Mouse (Mus musculus): ENCODE results near the gene App. TPM values are rescaled to one million over a fixed set of nuclear protein-coding genes. Genes with fewer than 3 reads are reported as not detected.

Gene App
- total and polyA plus RNA-seq, 3 experiments, result 90.6 to 142 (median 141) TPM

GRCm38 (mm10) chr16:85115837-85116236 is 57.7 kb downstream of the App start:
- intact Hi-C loops (cut with DNase I), result no loop called here
- peaks cover 23% of the 10 kb centered on the region for H3K36me3 ChIP-seq (ENCODE audit: control insufficient read depth, insufficient read depth, low read length)
- H3K27me3 ChIP-seq (ENCODE audit: control insufficient read depth, insufficient read depth, low read length), result no peaks in the 10 kb centered on the region
- no peak for DNase-seq
- peaks cover 15% of the 10 kb centered on the region for H3K4me1 ChIP-seq (ENCODE audit: control insufficient read depth, insufficient read depth, low read length)
- no peak overlapping the region for H3K9ac ChIP-seq (ENCODE audit: low read depth, low read length)
- TF ChIP-seq POLR2A (IDR thresholded peaks at IDR 0.05; ENCODE audit: insufficient read depth, low read depth, low read length), result no peak
- no peak for TF ChIP-seq EP300 (IDR thresholded peaks at IDR 0.05; ENCODE audit: insufficient read depth, low read depth, low read length)
- TF ChIP-seq CTCF (IDR thresholded peaks at IDR 0.05), result no peak
- peaks cover 7% of the 10 kb centered on the region for H3K79me2 ChIP-seq (replicated peaks; ENCODE audit: control insufficient read depth, insufficient read depth, low read length)
- WGBS, result 72% methylated on average over 5 of the region's 5 CpGs
- H3K27ac ChIP-seq, result no peak overlapping the region
- no peak overlapping the region for H3K4me3 ChIP-seq

DNA sequence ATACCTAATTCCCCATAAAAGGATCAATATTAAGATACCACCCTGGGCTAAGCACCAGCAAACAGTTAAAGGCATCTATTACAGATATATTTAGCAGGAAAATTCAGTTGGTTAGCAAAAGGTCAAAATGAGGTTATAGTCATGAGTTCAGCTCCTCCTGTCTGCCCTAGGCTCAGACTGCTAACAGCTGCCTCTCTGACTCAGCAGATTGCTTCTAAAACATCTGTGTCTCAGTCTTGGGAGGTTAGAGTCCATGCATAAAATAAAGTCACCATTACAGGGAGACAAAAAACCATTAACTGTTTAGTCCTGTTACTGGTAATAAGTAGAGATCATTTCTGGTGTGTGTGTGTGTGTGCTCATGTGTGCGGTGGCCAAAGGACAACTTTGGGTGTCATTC is 58.8 kb downstream of the App start:
- TF ChIP-seq POLR2A (IDR thresholded peaks at IDR 0.05; ENCODE audit: insufficient read depth, low read depth, low read length), result no peak
- no peak for TF ChIP-seq CTCF (IDR thresholded peaks at IDR 0.05)
- TF ChIP-seq EP300 (IDR thresholded peaks at IDR 0.05; ENCODE audit: insufficient read depth, low read depth, low read length), result no peak
- Histone ChIP-seq H3K4me3 (no peak overlapping the region), H3K36me3 (ENCODE audit: control insufficient read depth, insufficient read depth, low read length) (peaks cover 22% of the 10 kb centered on the region), H3K27ac (no peak overlapping the region), H3K27me3 (ENCODE audit: control insufficient read depth, insufficient read depth, low read length) (no peaks in the 10 kb centered on the region), H3K4me1 (ENCODE audit: control insufficient read depth, insufficient read depth, low read length) (peaks cover 15% of the 10 kb centered on the region), H3K79me2 (replicated peaks; ENCODE audit: control insufficient read depth, insufficient read depth, low read length) (peaks cover 7% of the 10 kb centered on the region), H3K9ac (ENCODE audit: low read depth, low read length) (no peak overlapping the region)
- DNase-seq, result no peak
- intact Hi-C loops (cut with DNase I), result no loop called here
- 100% methylated on average over 1 of the region's 1 CpGs for WGBS

DNA sequence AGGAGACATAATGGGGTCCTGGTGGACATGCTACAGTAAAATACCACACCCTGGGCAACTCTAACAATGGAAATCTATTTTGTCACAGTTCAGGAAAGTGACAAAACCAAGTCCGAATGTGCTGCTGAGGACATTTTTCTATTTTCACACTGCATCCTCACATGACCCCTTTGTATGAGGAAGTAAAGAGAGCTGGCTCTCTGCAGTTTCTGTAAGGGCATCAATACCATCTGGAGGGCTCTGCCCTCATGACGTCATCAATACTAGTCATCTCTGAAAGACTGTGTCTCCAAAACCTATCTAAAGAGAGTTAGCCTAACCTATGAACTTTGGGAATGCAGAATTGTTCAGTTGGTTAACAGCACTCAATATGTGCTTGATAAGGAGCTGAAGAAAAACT is 59.6 kb downstream of the App start:
- H3K9ac ChIP-seq (ENCODE audit: low read depth, low read length), result no peak overlapping the region
- H3K36me3 ChIP-seq (ENCODE audit: control insufficient read depth, insufficient read depth, low read length), result peaks cover 17% of the 10 kb centered on the region
- peaks cover 7% of the 10 kb centered on the region for H3K79me2 ChIP-seq (replicated peaks; ENCODE audit: control insufficient read depth, insufficient read depth, low read length)
- H3K4me3 ChIP-seq, result no peak overlapping the region
- no peak for DNase-seq
- whole genome bisulfite sequencing, result 51% methylated on average over 2 of the region's 2 CpGs
- no peaks in the 10 kb centered on the region for H3K27me3 ChIP-seq (ENCODE audit: control insufficient read depth, insufficient read depth, low read length)
- TF ChIP-seq CTCF (IDR thresholded peaks at IDR 0.05), result no peak
- TF ChIP-seq EP300 (IDR thresholded peaks at IDR 0.05; ENCODE audit: insufficient read depth, low read depth, low read length), result no peak
- no peak for TF ChIP-seq POLR2A (IDR thresholded peaks at IDR 0.05; ENCODE audit: insufficient read depth, low read depth, low read length)
- intact Hi-C loops (cut with DNase I), result no loop called here
- H3K27ac ChIP-seq, result no peak overlapping the region
- peaks cover 15% of the 10 kb centered on the region for H3K4me1 ChIP-seq (ENCODE audit: control insufficient read depth, insufficient read depth, low read length)

GRCm38 (mm10) chr16:85112254-85112653 is 61.3 kb downstream of the App start:
- no peak for DNase-seq
- Histone ChIP-seq H3K4me1 (ENCODE audit: control insufficient read depth, insufficient read depth, low read length) (peaks cover 12% of the 10 kb centered on the region), H3K79me2 (replicated peaks; ENCODE audit: control insufficient read depth, insufficient read depth, low read length) (peaks cover 7% of the 10 kb centered on the region), H3K4me3 (no peak overlapping the region), H3K27ac (no peak overlapping the region), H3K27me3 (ENCODE audit: control insufficient read depth, insufficient read depth, low read length) (no peaks in the 10 kb centered on the region), H3K9ac (ENCODE audit: low read depth, low read length) (no peak overlapping the region), H3K36me3 (ENCODE audit: control insufficient read depth, insufficient read depth, low read length) (peaks cover 17% of the 10 kb centered on the region)
- 44% methylated on average over 2 of the region's 2 CpGs for WGBS
- TF ChIP-seq CTCF (IDR thresholded peaks at IDR 0.05) (no peak), POLR2A (IDR thresholded peaks at IDR 0.05; ENCODE audit: insufficient read depth, low read depth, low read length) (no peak), EP300 (IDR thresholded peaks at IDR 0.05; ENCODE audit: insufficient read depth, low read depth, low read length) (no peak)
- intact Hi-C loops (cut with DNase I), result no loop called here

- H3K36me3 ChIP-seq (ENCODE audit: control insufficient read depth, insufficient read depth, low read length), result peaks cover 16% of the 10 kb centered on the region
These were observed 63.1 kb downstream of the App start for GRCm38 (mm10) chr16:85110428-85110827.

DNA sequence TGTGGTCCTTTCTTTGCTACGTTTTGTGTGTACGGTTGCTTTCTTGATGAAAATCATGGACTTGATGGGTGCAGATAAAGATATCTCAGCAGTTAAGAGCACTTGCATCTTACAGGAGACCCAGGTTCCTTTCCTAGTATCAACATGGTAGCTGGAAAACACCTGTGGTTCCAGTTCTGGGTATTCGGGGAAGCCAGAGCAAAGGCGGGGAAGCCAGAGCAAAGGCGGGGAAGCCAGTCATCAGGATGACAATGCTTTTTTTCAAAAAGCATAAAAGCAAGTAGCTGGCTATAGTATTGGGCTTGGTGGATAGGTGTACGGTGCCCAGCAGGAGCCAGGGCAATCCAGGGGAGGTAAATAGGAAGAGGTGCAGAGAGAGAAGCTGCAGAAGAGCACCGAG is 65.1 kb downstream of the App start:
- no peak overlapping the region for H3K9ac ChIP-seq (ENCODE audit: low read depth, low read length)
- no peak for TF ChIP-seq POLR2A (IDR thresholded peaks at IDR 0.05; ENCODE audit: insufficient read depth, low read depth, low read length)
- no peak for TF ChIP-seq EP300 (IDR thresholded peaks at IDR 0.05; ENCODE audit: insufficient read depth, low read depth, low read length)
- no peak for TF ChIP-seq CTCF (IDR thresholded peaks at IDR 0.05)
- WGBS, result 86% methylated on average over 7 of the region's 7 CpGs

More at GRCm38 (mm10) chr16:85110428-85110827, 63.1 kb downstream of the App start:
- intact Hi-C loops (cut with DNase I), result loop anchor here (2.0 kb wide), 1 partner anchor 16 kb away; no protein-coding TSS in a partner anchor
- H3K4me1 ChIP-seq (ENCODE audit: control insufficient read depth, insufficient read depth, low read length), result peaks cover 9% of the 10 kb centered on the region
- TF ChIP-seq EP300 (IDR thresholded peaks at IDR 0.05; ENCODE audit: insufficient read depth, low read depth, low read length), result no peak
- TF ChIP-seq POLR2A (IDR thresholded peaks at IDR 0.05; ENCODE audit: insufficient read depth, low read depth, low read length), result no peak
- no peak for TF ChIP-seq CTCF (IDR thresholded peaks at IDR 0.05)
- no peak overlapping the region for H3K27ac ChIP-seq
- no peak overlapping the region for H3K4me3 ChIP-seq
- H3K79me2 ChIP-seq (replicated peaks; ENCODE audit: control insufficient read depth, insufficient read depth, low read length), result peaks cover 3% of the 10 kb centered on the region
- no peak for DNase-seq
- 82% methylated on average over 13 of the region's 13 CpGs for WGBS
- H3K9ac ChIP-seq (ENCODE audit: low read depth, low read length), result no peak overlapping the region
- no peaks in the 10 kb centered on the region for H3K27me3 ChIP-seq (ENCODE audit: control insufficient read depth, insufficient read depth, low read length)

More for the DNA sequence above, 65.1 kb downstream of the App start:
- intact Hi-C loops (cut with DNase I), result no loop called here
- no peaks in the 10 kb centered on the region for H3K27me3 ChIP-seq (ENCODE audit: control insufficient read depth, insufficient read depth, low read length)
- DNase-seq, result no peak
- peaks cover 3% of the 10 kb centered on the region for H3K79me2 ChIP-seq (replicated peaks; ENCODE audit: control insufficient read depth, insufficient read depth, low read length)
- no peak overlapping the region for H3K4me3 ChIP-seq
- H3K4me1 ChIP-seq (ENCODE audit: control insufficient read depth, insufficient read depth, low read length), result peaks cover 5% of the 10 kb centered on the region
- H3K36me3 ChIP-seq (ENCODE audit: control insufficient read depth, insufficient read depth, low read length), result peaks cover 4% of the 10 kb centered on the region
- H3K27ac ChIP-seq, result no peak overlapping the region

All from heart, adult 2 months (tissue).